Mouse (Mus musculus) olfactory bulb, adult 2 months (tissue): ENCODE results near the gene Smc6.

Experiments used
- CTCF ChIP-seq: fragments of 200-500 bp; IDR thresholded peaks from 2 replicates; pipeline ENCODE4 v1.5.1; 2012; ENCODE audit warnings: low read depth, mild to moderate bottlenecking, low read length, moderate library complexity; ENCODE audit not compliant: insufficient read depth
- POLR2A ChIP-seq: fragments of 200-500 bp; IDR thresholded peaks from 2 replicates; pipeline ENCODE4 v1.6.1; 2012; ENCODE audit warnings: mild to moderate bottlenecking, low read depth, low read length, moderate library complexity; ENCODE audit not compliant: insufficient read depth

DNA sequence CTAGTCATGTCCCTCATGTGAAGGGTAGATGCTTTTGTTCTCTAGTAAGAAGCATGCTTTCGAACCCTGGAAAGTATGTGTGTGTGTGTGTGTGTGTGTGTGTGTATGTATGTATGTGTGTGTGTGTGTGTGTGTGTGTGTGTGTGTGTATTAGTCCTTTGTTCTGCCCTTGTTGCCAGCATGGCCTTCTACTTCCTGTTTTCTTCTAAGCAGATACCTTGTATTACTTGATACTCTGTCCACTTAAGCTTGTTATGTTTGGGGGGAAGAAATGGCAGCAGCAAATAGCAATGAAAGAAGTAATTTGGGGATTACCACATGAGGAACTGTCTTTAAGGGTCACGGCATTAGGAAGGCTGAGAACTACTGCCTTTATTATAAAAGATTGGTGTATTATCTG is 10.9 kb downstream of the Smc6 start:
- no peak for TF ChIP-seq POLR2A
- no peak for TF ChIP-seq CTCF
